Mouse (Mus musculus) bone marrow, adult 2 months (tissue): ENCODE measurements around the gene Krt8. TPM values are rescaled to one million over a fixed set of nuclear protein-coding genes. Genes with fewer than 3 reads are reported as not detected.

Experiments used
- H3K27ac ChIP-seq: fragments of 200-500 bp; 2 replicates; pipeline ENCODE4 v1.5.1; 2012; ENCODE audit warnings: low read depth, mild to moderate bottlenecking, control low read depth, inconsistent platforms, low read length; ENCODE audit not compliant: control insufficient read depth, poor library complexity, insufficient read depth
- H3K4me1 ChIP-seq: fragments of 200-500 bp; 2 replicates; pipeline ENCODE4 v1.6.1; 2011; ENCODE audit warnings: low read length; ENCODE audit not compliant: control insufficient read depth, insufficient read depth
- H3K4me3 ChIP-seq: fragments of 200-500 bp; replicated peaks from 2 replicates; pipeline ENCODE3; 2011; ENCODE audit warnings: mild to moderate bottlenecking, low read depth, low read length, control low read depth; ENCODE audit not compliant: control insufficient read depth
- CTCF ChIP-seq: fragments of 200-500 bp; IDR thresholded peaks from 2 replicates; pipeline ENCODE4 v1.5.1; 2011; ENCODE audit warnings: low read length, control low read depth; ENCODE audit not compliant: control insufficient read depth, insufficient read depth
- POLR2A ChIP-seq: fragments of 200-500 bp; IDR thresholded peaks from 2 replicates; pipeline ENCODE4 v1.6.1; 2011; ENCODE audit warnings: low read depth, mild to moderate bottlenecking, control low read depth, low read length, borderline replicate concordance; ENCODE audit not compliant: control insufficient read depth
- WGBS: fragments of 180-500 bp; shearing (Covaris S2); methylation state at CpG from one replicate; pipeline ENCODE4 v1.1.7; 2018; 5-methylcytosine and 5-hydroxymethylcytosine counted together
- polyA plus RNA-seq: library from polyadenylated mRNA; stranded (reverse); fragments of >200 nt; gene quantifications from 2 replicates; pipeline ENCODE4 v1.2.4, GENCODE M21; 2011; ENCODE audit warnings: low replicate concordance; ENCODE audit not compliant: missing spikeins, insufficient read depth, insufficient read length

Gene Krt8
- polyA plus RNA-seq, 1 experiment, result 1.0 TPM

GRCm38 (mm10) chr15:101988714-101989113 lies 15.6 kb downstream of the Krt8 start:
- WGBS, result 66% methylated on average over 8 of the region's 8 CpGs
- TF ChIP-seq CTCF (no peak), POLR2A (no peak)
- H3K27ac ChIP-seq, result no peak overlapping the region
- no peaks in the 10 kb centered on the region for H3K4me1 ChIP-seq
- no peak overlapping the region for H3K4me3 ChIP-seq

GRCm38 (mm10) chr15:101988119-101988518 lies 16.2 kb downstream of the Krt8 start:
- TF ChIP-seq POLR2A, result no peak
- peak; percentile 83 for TF ChIP-seq CTCF
- H3K27ac ChIP-seq, result no peak overlapping the region
- H3K4me3 ChIP-seq, result no peak overlapping the region
- H3K4me1 ChIP-seq, result peaks cover under 1% of the 10 kb centered on the region; the same call in 1 of the 2 replicates
- under 1% methylated on average over 10 of the region's 10 CpGs for WGBS

- H3K27ac ChIP-seq, result no peak overlapping the region
- TF ChIP-seq CTCF (no peak), POLR2A (no peak)
- WGBS, result 4% methylated on average over 6 of the region's 6 CpGs
- peaks cover 2% of the 10 kb centered on the region; the same call in 1 of the 2 replicates for H3K4me1 ChIP-seq
- H3K4me3 ChIP-seq, result no peak overlapping the region
Observed at GRCm38 (mm10) chr15:101984746-101985145, 19.5 kb downstream of the Krt8 start.

GRCm38 (mm10) chr15:101983949-101984601 lies 20.2 kb downstream of the Krt8 start:
- TF ChIP-seq CTCF (peak; percentile 98), POLR2A (no peak)
- Histone ChIP-seq H3K4me1 (peaks cover 2% of the 10 kb centered on the region; the same call in 1 of the 2 replicates), H3K4me3 (no peak overlapping the region), H3K27ac (peak overlapping the region; percentile 14; the same call in 1 of the 2 replicates)
- 2% methylated on average over 15 of the region's 15 CpGs for WGBS

- 56% methylated on average over 13 of the region's 13 CpGs for WGBS
- TF ChIP-seq CTCF, result no peak
- no peak for TF ChIP-seq POLR2A
- H3K4me3 ChIP-seq, result no peak overlapping the region
- peaks cover 2% of the 10 kb centered on the region; the same call in 1 of the 2 replicates for H3K4me1 ChIP-seq
- H3K27ac ChIP-seq, result no peak overlapping the region
Observed at GRCm38 (mm10) chr15:101983315-101983948, 20.9 kb downstream of the Krt8 start.

- Histone ChIP-seq H3K4me1 (peaks cover 8% of the 10 kb centered on the region), H3K4me3 (no peak overlapping the region), H3K27ac (peak overlapping the region; percentile 11; the same call in 1 of the 2 replicates)
- 60% methylated on average over 6 of the region's 6 CpGs for WGBS
- TF ChIP-seq CTCF (no peak), POLR2A (no peak)
Observed at GRCm38 (mm10) chr15:101980849-101981248, 23.4 kb downstream of the Krt8 start.

GRCm38 (mm10) chr15:101977043-101977726 lies 27.1 kb downstream of the Krt8 start:
- Histone ChIP-seq H3K4me1 (peaks cover 6% of the 10 kb centered on the region), H3K27ac (peak overlapping the region; percentile 85), H3K4me3 (peak overlapping the region; percentile 46)
- no peak for TF ChIP-seq CTCF
- TF ChIP-seq POLR2A, result peak; percentile 6; the same call in 1 of the 2 replicates
- WGBS, result 3% methylated on average over 39 of the region's 39 CpGs

GRCm38 (mm10) chr15:101976641-101977040 lies 27.6 kb downstream of the Krt8 start:
- Histone ChIP-seq H3K27ac (peak overlapping the region; percentile 85), H3K4me3 (no peak overlapping the region), H3K4me1 (peaks cover 6% of the 10 kb centered on the region)
- no peak for TF ChIP-seq POLR2A
- TF ChIP-seq CTCF, result no peak
- WGBS, result 61% methylated on average over 3 of the region's 3 CpGs
